Mouse (Mus musculus): ENCODE data around the gene Mettl7a2. TPM values are rescaled to one million over a fixed set of nuclear protein-coding genes. Genes with fewer than 3 reads are reported as not detected.
A peak's percentile ranks its signal among the peaks of the same experiment; 100 is the strongest.

The Mettl7a2 gene
- total RNA-seq, 2 experiments from 2014 or later, result 0.59 to 0.89 TPM

DNA sequence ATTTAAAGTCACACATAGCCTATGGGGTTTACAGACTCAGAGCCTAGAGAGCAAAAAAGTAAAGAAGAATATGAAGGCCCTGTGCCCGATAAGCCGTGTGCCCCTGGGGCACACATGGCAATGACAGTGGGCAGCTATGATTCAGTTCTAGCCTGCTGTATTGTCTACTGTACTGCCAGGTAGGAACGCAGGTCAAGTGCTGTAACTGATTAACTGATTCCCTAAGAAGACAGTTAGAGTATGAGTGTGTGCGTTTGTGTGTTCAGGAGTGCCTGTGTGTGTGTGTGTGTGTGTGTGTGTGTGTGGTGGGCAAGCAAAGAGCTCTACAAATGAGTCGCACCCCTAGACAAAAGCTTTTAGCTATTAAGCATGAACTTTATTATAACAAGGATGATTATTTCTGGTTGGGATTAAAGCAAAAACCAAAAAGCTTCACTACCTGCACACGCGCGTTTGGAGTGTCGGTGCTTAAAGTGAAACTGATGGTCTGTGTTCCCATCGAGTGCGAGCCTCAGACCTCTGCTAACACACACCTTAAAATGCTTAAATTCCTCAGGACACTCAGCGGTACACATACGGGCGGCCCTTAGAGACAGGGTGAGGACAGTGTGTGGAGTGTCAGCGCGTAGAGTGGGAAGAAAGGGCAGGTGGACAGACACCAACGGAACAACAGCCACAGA, 34.7 kb downstream of the Mettl7a2 start:
- Histone ChIP-seq H3K27ac (no peak overlapping the region), H3K4me3 (no peak overlapping the region)
- intact Hi-C loops (cut with DNase I), result no loop called here
- no peak for TF ChIP-seq CTCF (IDR thresholded peaks at IDR 0.05)
- no peak for DNase-seq (ENCODE audit: extremely low spot score in 1 of 2, low spot score in 2 of 2)

DNA sequence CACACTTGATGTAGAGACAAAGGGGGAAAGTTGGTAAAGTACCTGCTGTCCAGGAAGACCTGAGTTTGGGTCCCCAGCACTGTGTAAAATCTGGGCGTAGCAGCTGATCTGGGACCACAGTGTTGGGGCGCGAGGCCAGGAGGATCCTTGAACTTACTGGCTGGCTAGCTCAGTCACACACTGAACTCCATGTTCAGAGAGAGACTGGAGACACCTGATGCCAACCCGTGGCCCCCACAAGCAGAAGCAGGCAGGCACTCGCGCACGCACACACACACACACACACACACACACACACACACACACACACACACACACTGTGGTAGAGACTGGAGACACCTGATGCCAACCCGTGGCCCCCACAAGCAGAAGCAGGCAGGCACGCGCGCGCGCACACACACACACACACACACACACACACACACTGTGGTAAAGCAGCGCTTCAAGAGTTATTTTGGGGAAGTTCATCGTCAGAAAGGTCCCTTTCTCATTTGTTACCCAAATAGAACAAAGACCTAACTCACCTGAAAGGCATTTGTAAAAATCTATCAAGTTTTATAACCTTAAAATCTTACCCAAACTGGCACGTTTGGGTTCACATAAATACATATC, 35.3 kb downstream of the Mettl7a2 start:
- TF ChIP-seq CTCF (IDR thresholded peaks at IDR 0.05), result no peak
- no peak for DNase-seq (ENCODE audit: extremely low spot score in 1 of 2, low spot score in 2 of 2)
- H3K27ac ChIP-seq, result no peak overlapping the region
- intact Hi-C loops (cut with DNase I), result no loop called here
- no peak overlapping the region for H3K4me3 ChIP-seq

DNA sequence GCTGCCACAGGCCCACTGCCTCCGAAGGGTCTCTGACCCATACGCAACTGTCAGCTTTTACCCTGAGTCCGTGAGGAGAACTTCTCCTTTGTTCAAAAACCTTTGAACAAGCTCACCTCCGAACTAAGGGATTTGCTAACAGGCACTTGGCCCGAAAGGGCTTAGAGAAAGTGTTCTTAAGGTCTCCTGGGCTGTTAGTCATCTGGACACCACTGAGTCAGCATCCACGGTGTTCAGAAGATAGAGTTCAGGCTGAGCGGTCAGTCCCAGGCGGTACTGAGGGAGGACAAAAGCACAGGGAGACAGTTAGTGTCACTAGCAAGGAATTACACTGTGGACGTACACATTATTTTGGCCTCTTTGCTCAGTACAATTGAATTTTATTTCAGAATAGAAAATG, 35.9 kb downstream of the Mettl7a2 start:
- intact Hi-C loops (cut with DNase I), result no loop called here
- no peak overlapping the region for H3K4me3 ChIP-seq
- H3K27ac ChIP-seq, result no peak overlapping the region
- no peak for TF ChIP-seq CTCF (IDR thresholded peaks at IDR 0.05)
- no peak for DNase-seq (ENCODE audit: extremely low spot score in 1 of 2, low spot score in 2 of 2)

DNA sequence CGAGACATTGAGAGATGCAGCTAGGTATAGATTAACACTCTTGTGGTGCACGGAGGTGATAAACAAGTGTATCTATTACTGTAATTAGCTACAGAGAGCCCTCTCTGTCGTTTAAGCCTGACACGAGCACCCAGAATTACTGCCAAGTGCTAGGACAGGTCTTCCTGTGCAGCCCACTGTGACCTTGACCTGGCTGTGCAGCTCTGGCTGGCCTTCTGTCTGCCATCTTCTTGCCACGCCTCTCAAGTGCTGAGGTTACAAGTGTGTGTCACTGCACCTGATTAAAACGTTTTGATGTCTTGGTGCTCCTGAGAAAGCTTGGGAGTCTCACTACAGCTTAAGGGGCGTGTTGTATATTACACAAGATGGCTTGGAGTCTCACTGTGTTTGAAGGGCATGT, 38.1 kb downstream of the Mettl7a2 start:
- TF ChIP-seq CTCF (IDR thresholded peaks at IDR 0.05), result no peak
- Histone ChIP-seq H3K27ac (no peak overlapping the region), H3K4me3 (no peak overlapping the region)
- intact Hi-C loops (cut with DNase I), result no loop called here
- no peak for DNase-seq (ENCODE audit: extremely low spot score in 1 of 2, low spot score in 2 of 2)

DNA sequence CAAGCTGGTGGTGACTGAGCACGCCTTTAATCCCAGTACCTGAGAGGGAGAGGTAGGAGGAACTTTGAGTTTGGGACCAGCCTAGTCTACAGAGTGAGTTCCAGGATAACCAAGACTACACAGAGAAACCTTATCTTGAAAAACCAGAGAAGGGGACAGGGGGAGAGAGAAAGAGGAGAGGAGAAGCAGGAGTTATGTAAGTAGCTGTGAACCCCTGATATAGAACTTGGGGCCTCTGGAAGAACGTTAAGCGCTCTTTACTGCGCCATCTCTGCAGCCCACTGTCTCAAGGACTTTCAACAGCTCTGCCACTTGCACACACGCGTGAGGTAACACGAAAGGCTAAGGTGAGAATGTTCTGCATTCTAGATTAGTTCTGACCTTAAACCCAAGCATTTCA, 38.6 kb downstream of the Mettl7a2 start:
- H3K27ac ChIP-seq, result no peak overlapping the region
- no peak for DNase-seq (ENCODE audit: extremely low spot score in 1 of 2, low spot score in 2 of 2)
- H3K4me3 ChIP-seq, result no peak overlapping the region
- intact Hi-C loops (cut with DNase I), result no loop called here
- no peak for TF ChIP-seq CTCF (IDR thresholded peaks at IDR 0.05)

GRCm38 (mm10) chr15:100393016-100393415, 40.0 kb downstream of the Mettl7a2 start:
- no peak overlapping the region for H3K27ac ChIP-seq
- intact Hi-C loops (cut with DNase I), result no loop called here

DNA sequence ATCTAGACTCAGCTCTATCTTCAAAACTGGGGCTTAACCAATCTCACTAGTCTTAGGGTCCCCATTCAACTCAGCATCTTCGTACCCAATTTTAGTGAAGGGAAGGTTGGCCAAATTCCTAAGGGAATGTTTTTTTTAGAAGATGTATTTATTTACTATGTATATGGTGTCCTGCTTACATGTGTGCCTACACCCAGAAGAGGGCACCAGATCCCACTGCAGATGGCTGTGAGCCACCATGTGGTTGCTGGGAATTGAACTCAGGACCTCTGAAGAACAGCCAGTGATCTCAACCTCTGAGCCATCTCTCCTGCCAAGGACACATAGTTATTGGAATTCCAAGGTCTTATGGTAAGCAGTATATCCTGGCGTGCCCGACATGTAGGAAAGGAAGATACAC, 42.6 kb downstream of the Mettl7a2 start:
- H3K4me3 ChIP-seq, result no peak overlapping the region
- TF ChIP-seq CTCF (IDR thresholded peaks at IDR 0.05), result peak; percentile 4; the same call in 1 of the 2 replicates
- DNase-seq (ENCODE audit: extremely low spot score in 1 of 2, low spot score in 2 of 2), result no peak
- no peak overlapping the region for H3K27ac ChIP-seq
- intact Hi-C loops (cut with DNase I), result no loop called here

More at GRCm38 (mm10) chr15:100393016-100393415, 40.0 kb downstream of the Mettl7a2 start:
- no peak for DNase-seq (ENCODE audit: extremely low spot score in 1 of 2, low spot score in 2 of 2)
- H3K4me3 ChIP-seq, result no peak overlapping the region
- TF ChIP-seq CTCF (IDR thresholded peaks at IDR 0.05), result no peak

- H3K4me3 ChIP-seq, result no peak overlapping the region
- intact Hi-C loops (cut with DNase I), result no loop called here
- H3K27ac ChIP-seq, result no peak overlapping the region
- no peak for TF ChIP-seq CTCF (IDR thresholded peaks at IDR 0.05)
- no peak for DNase-seq (ENCODE audit: extremely low spot score in 1 of 2, low spot score in 2 of 2)
These were observed 47.7 kb downstream of the Mettl7a2 start for GRCm38 (mm10) chr15:100400592-100401250.

GRCm38 (mm10) chr15:100401811-100402210, 48.8 kb downstream of the Mettl7a2 start:
- no peak for TF ChIP-seq CTCF (IDR thresholded peaks at IDR 0.05)
- no peak overlapping the region for H3K4me3 ChIP-seq
- intact Hi-C loops (cut with DNase I), result no loop called here
- DNase-seq (ENCODE audit: extremely low spot score in 1 of 2, low spot score in 2 of 2), result no peak
- no peak overlapping the region for H3K27ac ChIP-seq

GRCm38 (mm10) chr15:100402347-100402746, 49.3 kb downstream of the Mettl7a2 start:
- Histone ChIP-seq H3K4me3 (no peak overlapping the region), H3K27ac (no peak overlapping the region)
- intact Hi-C loops (cut with DNase I), result no loop called here
- no peak for DNase-seq (ENCODE audit: extremely low spot score in 1 of 2, low spot score in 2 of 2)
- TF ChIP-seq CTCF (IDR thresholded peaks at IDR 0.05), result no peak

DNA sequence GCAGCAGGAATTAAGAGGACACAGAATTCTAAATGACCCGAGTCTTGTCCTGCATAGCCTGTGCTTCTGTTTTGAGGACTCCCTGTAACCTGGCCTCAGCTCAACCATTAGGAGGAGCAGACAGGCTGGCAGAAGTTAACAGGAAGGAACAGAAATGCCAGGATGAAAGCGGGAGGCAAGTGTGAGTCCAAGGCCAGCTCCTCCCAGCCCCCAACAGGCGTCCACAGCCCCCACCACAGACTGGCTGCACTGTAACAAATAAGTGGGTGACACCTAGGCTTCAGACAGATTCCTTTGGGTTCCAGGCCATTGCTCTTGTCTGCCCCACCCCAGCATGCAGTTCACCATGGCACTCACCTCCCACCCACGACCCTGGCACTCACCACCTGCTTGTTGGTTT, 49.8 kb downstream of the Mettl7a2 start:
- intact Hi-C loops (cut with DNase I), result no loop called here
- no peak overlapping the region for H3K27ac ChIP-seq
- no peak overlapping the region for H3K4me3 ChIP-seq
- TF ChIP-seq CTCF (IDR thresholded peaks at IDR 0.05), result no peak
- no peak for DNase-seq (ENCODE audit: extremely low spot score in 1 of 2, low spot score in 2 of 2)

DNA sequence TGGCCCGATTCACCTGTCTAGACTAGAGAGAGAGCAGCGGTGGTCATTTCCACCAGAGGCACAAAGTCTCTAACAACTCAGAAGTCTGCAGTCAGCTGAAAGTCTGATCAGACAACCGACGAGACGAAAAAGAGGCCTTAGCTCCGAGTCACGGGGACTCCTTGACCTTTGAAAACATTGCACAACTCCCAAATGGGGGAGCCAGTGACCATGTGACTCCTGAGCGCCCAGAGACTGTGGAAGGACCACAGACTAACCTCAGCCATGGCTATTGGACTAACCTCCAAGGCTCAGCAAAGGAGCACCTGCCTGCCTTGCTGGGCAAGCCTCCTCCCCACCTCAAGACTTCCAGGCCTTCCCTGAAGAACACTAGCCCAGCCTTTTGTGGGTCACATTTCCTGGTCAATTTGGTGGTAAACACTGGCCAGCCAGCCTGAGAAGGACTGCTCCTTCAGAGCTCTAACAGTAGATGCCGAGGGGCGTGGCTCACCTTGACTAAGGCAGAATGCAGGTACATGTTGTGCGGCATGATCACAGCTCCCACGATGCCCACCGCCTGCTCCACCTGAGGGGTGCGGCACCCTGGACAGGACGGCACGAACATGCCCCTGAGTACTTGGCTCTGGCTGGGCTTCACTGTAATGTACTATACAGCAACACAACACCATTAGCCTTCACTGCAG, 50.5 kb downstream of the Mettl7a2 start:
- H3K27ac ChIP-seq, result no peak overlapping the region
- DNase-seq (ENCODE audit: extremely low spot score in 1 of 2, low spot score in 2 of 2), result no peak
- H3K4me3 ChIP-seq, result no peak overlapping the region
- TF ChIP-seq CTCF (IDR thresholded peaks at IDR 0.05), result no peak
- intact Hi-C loops (cut with DNase I), result no loop called here

All from left cerebral cortex, adult 2 months (tissue).